Mouse (Mus musculus) heart, postnatal 14 days (tissue): ENCODE measurements around the gene Cep78. TPM values are rescaled to one million over a fixed set of nuclear protein-coding genes. Genes with fewer than 3 reads are reported as not detected.

ENCODE experiments used
- DNase-seq, 2 experiments: peaks; one replicate each; pipeline ENCODE4 v3.0.0; 2021 to 2022
- intact Hi-C: fragments of 180-260 bp; cut with DNase I; formaldehyde crosslinking; loops from one replicate; pipeline ENCODE4 v1.15.1; 2025
- total RNA-seq, 2 experiments: library from RNA; stranded (reverse); gene quantifications; 2 replicates each; pipeline ENCODE4 v1.2.3; 2021

Cep78 gene
- total RNA-seq, 2 experiments from 2014 or later: 3.2 to 3.7 TPM

GRCm38 (mm10) chr19:15918111-15918510 lies 66.7 kb downstream of the Cep78 start:
- intact Hi-C loops: no loop called here
- no peak for DNase-seq

- intact Hi-C loops: no loop called here
- DNase-seq: no peak
Measured at GRCm38 (mm10) chr19:15913249-15913997, 71.4 kb downstream of the Cep78 start.

GRCm38 (mm10) chr19:15911441-15911840 lies 73.3 kb downstream of the Cep78 start:
- peak in 1 of 2 experiments; percentile 14 for DNase-seq
- intact Hi-C loops: no loop called here

GRCm38 (mm10) chr19:15910987-15911386 lies 73.8 kb downstream of the Cep78 start:
- DNase-seq: peak; percentile 53 to 61
- intact Hi-C loops: no loop called here

- DNase-seq: peak in 1 of 2 experiments; percentile 6
- intact Hi-C loops: no loop called here
Measured at GRCm38 (mm10) chr19:15910488-15910887, 74.3 kb downstream of the Cep78 start.

GRCm38 (mm10) chr19:15908016-15908415 lies 76.8 kb downstream of the Cep78 start:
- DNase-seq: no peak
- intact Hi-C loops: no loop called here

Other genes starting within 250 kb of the Cep78 start
- 1 to 10 TPM; 4.8 to 6.3 TPM for gene Psat1, start 37.7 kb downstream of the Cep78 start, total RNA-seq
- 10 to 100 TPM; 29.7 to 34.2 TPM for gene Gnaq, start 147.8 kb upstream of the Cep78 start, total RNA-seq